Mouse (Mus musculus) embryonic facial prominence, embryonic 15.5 days (tissue): ENCODE measurements at regions not wholly inside any gene's neighbourhood (a gene's known extent, or its start where the extent isn't known, plus 50 kb on each side); places are given as distances from the start of the nearest gene placed in this dataset.
"Not testable (repeated sequence)": the region's sequence is repeated elsewhere in the genome, so short reads cannot be mapped to it uniquely, and the experiment has no call there.

Source experiments
- ATAC-seq: fragments of 200-750 bp; cut with Nextera tagmentation; 2 replicates; pipeline ENCODE4 v1.8.0; 2017; ENCODE audit warnings: low read depth, moderate TSS enrichment; ENCODE audit not compliant: insufficient number of reproducible peaks, low FRiP score, low TSS enrichment
- H3K27ac ChIP-seq: fragments of 300-500 bp; sonication (generic); replicated peaks from 2 replicates; pipeline ENCODE4 v1.5.1; 2015; ENCODE audit warnings: mild to moderate bottlenecking, inconsistent platforms
- H3K27me3 ChIP-seq: fragments of 300-500 bp; sonication (generic); 2 replicates; pipeline ENCODE4 v1.6.1; 2015; ENCODE audit warnings: inconsistent platforms
- H3K36me3 ChIP-seq: fragments of 300-500 bp; sonication (generic); 2 replicates; pipeline ENCODE4 v1.6.1; 2015; ENCODE audit warnings: mild to moderate bottlenecking, inconsistent platforms
- H3K4me1 ChIP-seq: fragments of 300-500 bp; sonication (generic); 2 replicates; pipeline ENCODE4 v1.6.1; 2015; ENCODE audit warnings: inconsistent platforms
- H3K4me2 ChIP-seq: fragments of 300-500 bp; sonication (generic); replicated peaks from 2 replicates; pipeline ENCODE4 v1.6.1; 2015; ENCODE audit warnings: mild to moderate bottlenecking, inconsistent platforms
- H3K4me3 ChIP-seq: fragments of 300-500 bp; sonication (generic); replicated peaks from 2 replicates; pipeline ENCODE4 v1.5.1; 2015; ENCODE audit warnings: mild to moderate bottlenecking, inconsistent platforms
- H3K9ac ChIP-seq: fragments of 300-500 bp; sonication (generic); 2 replicates; pipeline ENCODE4 v1.6.1; 2015; ENCODE audit warnings: inconsistent platforms
- H3K9me3 ChIP-seq: fragments of 300-500 bp; sonication (generic); replicated peaks from 2 replicates; pipeline ENCODE4 v1.6.1; 2016; ENCODE audit warnings: inconsistent platforms
- WGBS: fragments of 180-500 bp; shearing (Covaris S2); methylation state at CpG from one replicate; pipeline ENCODE4 v1.1.7; 2015; 5-methylcytosine and 5-hydroxymethylcytosine counted together

DNA sequence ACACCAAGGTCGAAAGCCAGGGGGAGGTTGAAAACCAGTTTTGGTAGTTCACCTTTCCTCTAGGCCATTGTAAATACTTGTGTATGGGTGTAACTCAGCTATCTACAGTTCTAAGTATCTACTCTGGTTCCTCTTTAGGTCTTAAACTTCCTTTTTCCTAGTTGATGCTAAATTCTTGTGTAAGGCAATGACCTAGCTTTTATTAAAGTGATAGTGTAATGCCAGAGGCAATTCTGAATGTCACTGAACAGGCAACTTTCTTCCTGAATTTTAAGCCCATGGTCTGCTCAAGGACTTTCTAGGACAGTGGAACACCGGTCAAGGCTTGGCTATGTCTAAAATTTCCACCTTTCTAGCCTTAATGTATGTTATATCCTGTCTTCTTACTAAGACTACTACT is 66.6 kb upstream of the Zfp706 start:
- not testable (repeated sequence) for H3K9ac ChIP-seq, H3K4me2 ChIP-seq, H3K4me1 ChIP-seq, H3K27ac ChIP-seq, H3K27me3 ChIP-seq, H3K9me3 ChIP-seq, ATAC-seq, H3K4me3 ChIP-seq, H3K36me3 ChIP-seq
- WGBS = 80% methylated on average over 2 of the region's 2 CpGs

- no peak overlapping the region for H3K9ac ChIP-seq
- no peaks in the 10 kb centered on the region for H3K4me1 ChIP-seq
- H3K27ac ChIP-seq = no peak overlapping the region
- no peaks in the 10 kb centered on the region for H3K9me3 ChIP-seq
- no peak overlapping the region for H3K4me2 ChIP-seq
- no peaks in the 10 kb centered on the region for H3K27me3 ChIP-seq
- no peaks in the 10 kb centered on the region for H3K36me3 ChIP-seq
- ATAC-seq = no peak
- 71% methylated on average over 5 of the region's 5 CpGs for WGBS
- no peak overlapping the region for H3K4me3 ChIP-seq
Measured at GRCm38 (mm10) chr15:37072202-37072862, 64.8 kb upstream of the Zfp706 start.

DNA sequence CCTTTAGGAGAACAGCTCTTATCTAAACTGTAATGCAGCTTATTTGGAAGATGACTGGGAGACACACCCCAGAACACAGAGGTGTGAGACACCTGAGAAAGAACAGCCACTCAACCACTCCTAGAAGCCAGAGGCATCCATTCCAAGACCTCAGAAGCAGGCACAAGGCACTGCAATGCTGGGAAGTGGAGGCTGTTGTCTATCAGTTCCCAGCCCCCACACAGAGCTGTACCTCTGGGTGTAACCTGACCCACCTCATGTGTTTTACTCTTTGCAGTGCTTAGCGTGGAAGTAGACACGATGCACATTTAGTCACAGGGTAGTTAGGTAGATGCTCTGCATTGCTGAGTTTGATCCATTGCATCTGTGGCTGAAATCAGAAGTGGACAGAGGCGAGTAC is 62.6 kb upstream of the Zfp706 start:
- H3K36me3 ChIP-seq = no peaks in the 10 kb centered on the region
- H3K4me3 ChIP-seq = no peak overlapping the region
- H3K9me3 ChIP-seq = no peaks in the 10 kb centered on the region
- H3K9ac ChIP-seq = no peak overlapping the region
- no peak overlapping the region for H3K27ac ChIP-seq
- H3K4me2 ChIP-seq = no peak overlapping the region
- ATAC-seq = no peak
- 35% methylated on average over 3 of the region's 3 CpGs for WGBS
- H3K27me3 ChIP-seq = no peaks in the 10 kb centered on the region
- H3K4me1 ChIP-seq = no peaks in the 10 kb centered on the region

DNA sequence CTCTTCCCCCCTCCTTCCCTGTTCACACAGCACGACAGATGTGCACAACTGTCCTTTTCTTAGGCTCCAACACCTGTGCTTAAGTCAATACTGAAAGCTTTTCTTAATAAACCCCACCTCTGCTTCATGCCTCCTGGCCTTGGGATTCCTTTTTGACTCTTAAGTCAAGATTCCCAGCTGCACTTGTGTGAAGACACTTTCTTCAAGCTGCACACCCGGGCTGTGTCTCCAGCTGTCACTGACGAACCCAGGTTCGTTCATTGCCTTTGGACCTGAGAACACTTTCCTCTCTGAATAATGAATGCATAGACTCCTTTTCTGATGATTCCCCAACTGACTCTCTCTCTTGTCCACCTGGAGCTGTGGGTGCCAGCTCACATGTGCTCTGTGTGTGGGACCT is 59.8 kb upstream of the Zfp706 start:
- no peak overlapping the region for H3K4me2 ChIP-seq
- no peaks in the 10 kb centered on the region for H3K27me3 ChIP-seq
- no peaks in the 10 kb centered on the region for H3K4me1 ChIP-seq
- ATAC-seq = no peak
- 74% methylated on average over 4 of the region's 4 CpGs for WGBS
- H3K36me3 ChIP-seq = no peaks in the 10 kb centered on the region
- no peak overlapping the region for H3K4me3 ChIP-seq
- H3K9me3 ChIP-seq = no peaks in the 10 kb centered on the region
- H3K27ac ChIP-seq = no peak overlapping the region
- no peak overlapping the region for H3K9ac ChIP-seq

DNA sequence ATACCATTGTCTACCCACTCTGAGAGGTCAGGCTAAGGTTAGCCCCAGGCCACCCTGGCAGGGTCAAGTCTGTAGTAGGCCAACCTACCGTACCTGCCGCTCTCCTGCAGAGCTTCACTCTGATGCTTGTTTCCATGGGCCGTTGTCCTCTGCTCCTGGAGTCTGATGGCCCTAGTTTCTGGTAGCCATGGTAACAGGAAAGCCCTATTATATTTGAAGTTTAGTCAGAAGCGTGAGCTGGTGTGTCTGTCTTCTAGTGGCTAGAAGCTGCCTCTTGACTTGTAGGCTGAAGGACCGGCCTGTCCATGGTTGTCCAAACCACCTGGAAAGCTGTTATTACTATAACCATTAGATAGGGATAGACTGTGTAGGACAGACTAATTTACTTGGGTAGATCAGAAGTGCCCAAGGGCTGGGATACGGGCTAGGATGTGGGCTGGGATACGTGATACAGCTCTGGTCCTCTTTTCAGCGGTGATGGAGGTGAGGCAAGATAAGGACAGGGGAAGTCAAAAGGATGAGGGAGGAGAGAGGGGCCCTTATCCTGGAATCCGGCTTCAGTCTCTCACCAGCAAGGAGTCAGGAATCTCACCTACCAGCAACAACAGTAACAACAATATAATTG is 58.5 kb upstream of the Zfp706 start:
- H3K36me3 ChIP-seq = no peaks in the 10 kb centered on the region
- H3K4me3 ChIP-seq = no peak overlapping the region
- no peaks in the 10 kb centered on the region for H3K27me3 ChIP-seq
- H3K9me3 ChIP-seq = no peaks in the 10 kb centered on the region
- WGBS = 86% methylated on average over 9 of the region's 9 CpGs
- no peak overlapping the region for H3K27ac ChIP-seq
- no peak for ATAC-seq
- H3K4me1 ChIP-seq = no peaks in the 10 kb centered on the region
- no peak overlapping the region for H3K9ac ChIP-seq
- H3K4me2 ChIP-seq = no peak overlapping the region

GRCm38 (mm10) chr15:37065408-37065807 is 57.8 kb upstream of the Zfp706 start:
- Histone ChIP-seq H3K9me3 (no peaks in the 10 kb centered on the region), H3K4me2 (no peak overlapping the region), H3K36me3 (no peaks in the 10 kb centered on the region), H3K27ac (no peak overlapping the region), H3K27me3 (no peaks in the 10 kb centered on the region), H3K9ac (no peak overlapping the region), H3K4me1 (no peaks in the 10 kb centered on the region), H3K4me3 (no peak overlapping the region)
- 76% methylated on average over 6 of the region's 6 CpGs for WGBS
- no peak for ATAC-seq

GRCm38 (mm10) chr15:37063781-37064383 is 56.3 kb upstream of the Zfp706 start:
- Histone ChIP-seq H3K27ac (no peak overlapping the region), H3K9me3 (no peaks in the 10 kb centered on the region), H3K36me3 (no peaks in the 10 kb centered on the region), H3K27me3 (no peaks in the 10 kb centered on the region), H3K4me2 (no peak overlapping the region), H3K9ac (no peak overlapping the region), H3K4me1 (no peaks in the 10 kb centered on the region), H3K4me3 (no peak overlapping the region)
- no peak for ATAC-seq
- WGBS = 72% methylated on average over 6 of the region's 6 CpGs

DNA sequence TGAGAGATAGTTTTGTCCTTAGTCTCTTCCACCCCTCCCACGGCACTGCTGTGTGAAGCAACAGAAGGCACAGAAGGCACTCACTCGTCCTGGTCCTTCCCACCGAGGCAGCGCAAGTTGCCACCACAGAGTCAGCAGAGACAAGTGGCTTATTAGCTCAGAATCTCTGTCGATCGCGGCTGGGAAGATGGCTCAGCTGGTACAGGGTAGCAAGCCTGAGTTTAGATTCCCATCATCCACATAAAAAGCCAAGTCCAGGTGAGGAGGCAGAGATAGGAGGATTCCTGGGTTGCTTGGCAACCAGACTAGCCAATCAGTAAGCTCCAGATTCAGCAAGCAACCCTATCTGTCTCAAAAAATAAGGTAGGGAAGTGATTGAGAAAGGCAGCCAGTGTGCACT is 55.0 kb upstream of the Zfp706 start:
- Histone ChIP-seq H3K4me1 (no peaks in the 10 kb centered on the region), H3K27me3 (no peaks in the 10 kb centered on the region), H3K27ac (no peak overlapping the region), H3K4me2 (no peak overlapping the region), H3K4me3 (no peak overlapping the region), H3K36me3 (no peaks in the 10 kb centered on the region), H3K9me3 (no peaks in the 10 kb centered on the region), H3K9ac (no peak overlapping the region)
- no peak for ATAC-seq
- WGBS = 74% methylated on average over 7 of the region's 7 CpGs

DNA sequence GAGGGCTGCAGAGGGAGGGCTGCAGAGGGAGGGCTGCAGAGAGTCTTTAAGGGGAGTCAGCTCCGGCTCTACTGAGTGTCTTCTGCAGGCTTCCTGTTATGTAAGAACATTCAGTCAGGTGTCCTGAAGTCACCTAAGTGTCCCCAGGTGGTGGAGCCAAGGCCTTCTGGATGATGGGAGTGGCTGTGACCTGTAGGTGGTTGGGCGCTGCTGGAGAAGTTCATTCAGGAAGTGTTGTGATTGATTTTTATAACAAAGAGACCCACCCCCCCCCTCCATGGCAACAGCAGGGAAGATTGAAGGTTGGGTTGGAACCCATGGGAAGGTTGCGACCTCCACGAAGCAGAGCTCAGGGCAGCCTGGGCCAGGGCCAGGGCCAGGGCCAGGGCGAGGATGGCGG is 53.9 kb upstream of the Zfp706 start:
- Histone ChIP-seq H3K9me3 (no peaks in the 10 kb centered on the region), H3K4me1 (no peaks in the 10 kb centered on the region), H3K4me2 (no peak overlapping the region), H3K27ac (no peak overlapping the region), H3K27me3 (no peaks in the 10 kb centered on the region), H3K9ac (no peak overlapping the region), H3K4me3 (no peak overlapping the region), H3K36me3 (no peaks in the 10 kb centered on the region)
- WGBS = 77% methylated on average over 6 of the region's 6 CpGs
- ATAC-seq = no peak

GRCm38 (mm10) chr15:37060831-37061230 is 53.3 kb upstream of the Zfp706 start:
- no peaks in the 10 kb centered on the region for H3K36me3 ChIP-seq
- no peak for ATAC-seq
- no peak overlapping the region for H3K4me3 ChIP-seq
- H3K4me2 ChIP-seq = no peak overlapping the region
- H3K9me3 ChIP-seq = no peaks in the 10 kb centered on the region
- 94% methylated on average over 6 of the region's 6 CpGs for WGBS
- H3K27ac ChIP-seq = no peak overlapping the region
- H3K4me1 ChIP-seq = no peaks in the 10 kb centered on the region
- H3K27me3 ChIP-seq = no peaks in the 10 kb centered on the region
- no peak overlapping the region for H3K9ac ChIP-seq
